Mouse (Mus musculus): ENCODE data around the gene Naxd. TPM values are rescaled to one million over a fixed set of nuclear protein-coding genes. Genes with fewer than 3 reads are reported as not detected.

The Naxd gene
- polyA plus RNA-seq, 1 experiment from 2014 or later = 128 TPM

DNA sequence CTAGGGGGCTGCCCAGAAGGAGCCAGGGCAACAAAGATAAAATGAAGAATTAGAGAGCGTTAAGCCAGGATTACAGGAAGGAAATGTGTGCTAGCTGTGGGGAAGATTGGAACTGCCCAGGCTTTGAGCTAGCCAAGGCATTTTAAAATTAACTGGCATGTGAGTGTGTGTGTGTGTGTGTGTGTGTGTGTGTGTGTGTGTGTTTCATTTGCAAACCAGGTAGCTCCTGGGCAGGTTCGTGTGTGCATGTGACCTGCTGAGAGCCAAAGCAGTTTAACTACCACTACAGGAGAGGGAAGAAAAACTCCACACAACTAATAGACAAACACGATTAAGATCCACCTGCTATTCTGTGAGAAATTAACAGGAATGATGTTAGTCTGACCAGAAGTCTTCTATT, 26.0 kb downstream of the Naxd start:
- H3K4me2 ChIP-seq (replicated peaks) = no peak overlapping the region
- peaks cover 56% of the 10 kb centered on the region for H3K36me3 ChIP-seq
- no peak overlapping the region for H3K9ac ChIP-seq
- H3K4me3 ChIP-seq = no peak overlapping the region
- no peaks in the 10 kb centered on the region for H3K27me3 ChIP-seq
- WGBS = 78% methylated on average over 3 of the region's 3 CpGs
- ATAC-seq (ENCODE audit: low FRiP score, low read depth) = no peak
- H3K27ac ChIP-seq = no peak overlapping the region
- H3K4me1 ChIP-seq = peaks cover 2% of the 10 kb centered on the region; the same call in 1 of the 2 replicates
- H3K9me3 ChIP-seq = no peaks in the 10 kb centered on the region

DNA sequence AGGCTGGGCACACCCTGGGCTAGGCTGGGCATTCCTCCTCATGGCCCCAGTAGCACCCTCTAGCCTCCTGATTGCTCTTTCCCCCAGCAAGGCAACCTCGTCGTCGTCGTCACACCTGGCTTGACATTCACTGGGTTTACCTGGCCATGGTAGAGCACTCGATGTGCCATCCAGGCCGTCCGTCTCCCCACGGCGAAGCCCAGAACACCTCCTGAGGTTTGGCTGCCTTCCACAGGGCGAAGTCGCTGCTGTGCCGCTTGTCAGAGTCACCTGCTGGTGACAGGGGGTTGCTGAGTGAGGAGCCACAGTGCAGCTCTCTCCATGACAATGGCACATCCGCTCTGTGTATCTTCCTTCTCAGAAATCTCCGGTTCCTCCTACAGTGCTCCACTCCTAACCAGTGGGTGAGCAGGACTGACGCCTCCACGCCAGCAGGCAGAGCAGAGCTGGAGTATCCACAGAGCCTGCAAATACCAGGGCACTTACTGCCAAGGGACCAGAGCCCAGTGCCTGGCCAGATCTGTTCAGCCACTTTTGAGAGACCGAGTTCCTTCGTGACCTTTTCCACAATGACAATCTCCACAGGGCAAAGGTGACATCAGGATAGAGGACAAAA, 33.0 kb downstream of the Naxd start:
- 90% methylated on average over 18 of the region's 18 CpGs for WGBS
- no peak overlapping the region for H3K4me2 ChIP-seq (replicated peaks)
- peaks cover 7% of the 10 kb centered on the region; the same call in 1 of the 2 replicates for H3K4me1 ChIP-seq
- no peak overlapping the region for H3K9ac ChIP-seq
- H3K36me3 ChIP-seq = peaks cover 61% of the 10 kb centered on the region
- no peaks in the 10 kb centered on the region for H3K9me3 ChIP-seq
- no peak overlapping the region for H3K27ac ChIP-seq
- no peak for ATAC-seq (ENCODE audit: low FRiP score, low read depth)
- no peak overlapping the region for H3K4me3 ChIP-seq
- H3K27me3 ChIP-seq = no peaks in the 10 kb centered on the region

DNA sequence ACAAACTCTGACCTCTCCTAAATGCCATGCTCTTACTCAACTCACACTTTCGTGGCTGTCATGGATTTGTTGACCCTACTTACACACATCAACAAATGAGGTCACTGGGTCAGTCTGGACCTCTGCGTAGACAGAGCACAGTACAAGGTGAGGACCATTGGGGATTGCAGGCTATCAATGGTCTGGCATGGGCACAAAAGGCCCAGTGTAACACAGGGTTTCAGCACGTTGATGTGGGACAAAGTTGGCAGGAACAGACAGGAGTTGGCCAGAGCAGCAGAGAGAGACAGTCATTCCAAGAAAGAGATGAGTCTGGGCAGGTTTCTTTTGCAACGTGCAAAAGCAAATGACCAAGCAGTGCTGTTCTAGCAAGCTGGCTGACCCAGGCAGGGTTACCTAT, 33.5 kb downstream of the Naxd start:
- H3K27me3 ChIP-seq = no peaks in the 10 kb centered on the region
- H3K4me1 ChIP-seq = peaks cover 7% of the 10 kb centered on the region; the same call in 1 of the 2 replicates
- no peak overlapping the region for H3K4me3 ChIP-seq
- no peaks in the 10 kb centered on the region for H3K9me3 ChIP-seq
- no peak overlapping the region for H3K4me2 ChIP-seq (replicated peaks)
- H3K36me3 ChIP-seq = peaks cover 64% of the 10 kb centered on the region
- no peak overlapping the region for H3K9ac ChIP-seq
- no peak overlapping the region for H3K27ac ChIP-seq
- WGBS = 75% methylated on average over 4 of the region's 4 CpGs
- ATAC-seq (ENCODE audit: low FRiP score, low read depth) = no peak

DNA sequence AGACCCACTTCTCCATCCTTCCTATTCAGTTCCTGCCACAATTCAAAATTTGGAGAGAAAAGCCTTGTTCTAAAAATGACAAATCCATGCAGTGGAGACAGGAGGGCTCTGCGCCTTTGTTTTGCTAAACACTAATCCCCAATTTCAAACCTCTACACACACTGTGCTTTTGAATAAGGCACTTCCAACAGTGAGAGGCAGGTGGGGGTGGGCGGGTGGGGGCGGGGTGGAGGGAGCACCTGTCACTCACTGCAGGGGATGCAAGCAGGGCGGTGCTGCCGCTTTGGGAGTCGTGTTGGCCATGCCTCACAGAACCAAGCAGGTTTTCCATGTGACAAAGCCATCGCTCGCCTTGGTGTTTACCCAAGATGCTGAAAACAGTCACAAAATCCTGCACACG, 37.2 kb downstream of the Naxd start:
- Histone ChIP-seq H3K4me1 (no peaks in the 10 kb centered on the region), H3K36me3 (peaks cover 73% of the 10 kb centered on the region), H3K27me3 (no peaks in the 10 kb centered on the region), H3K4me3 (no peak overlapping the region), H3K9ac (no peak overlapping the region), H3K4me2 (replicated peaks) (no peak overlapping the region), H3K27ac (no peak overlapping the region), H3K9me3 (no peaks in the 10 kb centered on the region)
- WGBS = 50% methylated on average over 9 of the region's 9 CpGs
- ATAC-seq (ENCODE audit: low FRiP score, low read depth) = no peak

DNA sequence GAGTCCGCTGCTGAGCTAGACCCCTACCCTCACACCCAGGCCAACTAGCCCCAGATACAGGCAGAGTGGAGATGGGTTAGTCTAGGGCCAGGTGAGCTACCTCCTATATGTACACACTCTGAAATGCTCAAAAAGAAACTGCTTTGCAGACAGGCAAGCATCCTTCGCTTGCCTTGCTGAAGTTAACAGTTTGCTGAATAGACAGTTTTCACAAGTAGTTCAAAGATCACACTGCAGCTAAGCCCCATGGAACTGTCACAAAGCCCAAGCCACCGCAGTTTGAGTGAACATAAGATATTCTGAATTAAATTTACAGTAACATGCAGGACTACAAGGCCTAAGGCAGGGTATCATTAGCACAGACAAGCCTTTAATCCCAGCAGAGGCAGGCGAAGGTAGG, 41.7 kb downstream of the Naxd start:
- no peak for ATAC-seq (ENCODE audit: low FRiP score, low read depth)
- H3K9me3 ChIP-seq = peaks cover 4% of the 10 kb centered on the region; the same call in 1 of the 2 replicates
- H3K4me3 ChIP-seq = no peak overlapping the region
- H3K27me3 ChIP-seq = no peaks in the 10 kb centered on the region
- H3K9ac ChIP-seq = no peak overlapping the region
- WGBS = 88% methylated on average over 4 of the region's 4 CpGs
- H3K4me1 ChIP-seq = no peaks in the 10 kb centered on the region
- peaks cover 85% of the 10 kb centered on the region for H3K36me3 ChIP-seq
- H3K27ac ChIP-seq = no peak overlapping the region
- no peak overlapping the region for H3K4me2 ChIP-seq (replicated peaks)

DNA sequence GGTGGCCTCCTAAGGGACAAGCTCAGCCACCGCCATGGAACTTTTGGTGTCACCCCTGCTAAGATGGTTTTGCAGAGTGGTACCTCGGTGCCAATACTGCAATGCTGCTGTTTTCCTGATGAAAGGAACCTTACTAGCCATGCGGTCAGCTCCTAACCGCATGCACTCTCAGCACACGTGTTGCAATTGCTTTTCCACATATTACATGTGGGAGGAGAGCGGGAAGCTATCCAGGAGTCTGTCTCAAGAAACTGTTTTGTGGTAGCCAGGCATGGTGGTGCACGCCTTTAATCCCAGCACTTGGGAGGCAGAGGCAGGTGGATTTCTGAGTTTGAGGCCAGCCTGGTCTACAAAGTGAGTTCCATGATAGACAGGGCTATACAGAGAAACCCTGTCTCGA, 42.9 kb downstream of the Naxd start:
- peaks cover 4% of the 10 kb centered on the region; the same call in 1 of the 2 replicates for H3K9me3 ChIP-seq
- no peaks in the 10 kb centered on the region for H3K4me1 ChIP-seq
- H3K27ac ChIP-seq = no peak overlapping the region
- H3K36me3 ChIP-seq = peaks cover 81% of the 10 kb centered on the region
- no peak for ATAC-seq (ENCODE audit: low FRiP score, low read depth)
- H3K4me2 ChIP-seq (replicated peaks) = no peak overlapping the region
- no peak overlapping the region for H3K9ac ChIP-seq
- no peaks in the 10 kb centered on the region for H3K27me3 ChIP-seq
- WGBS = 94% methylated on average over 8 of the region's 8 CpGs
- H3K4me3 ChIP-seq = no peak overlapping the region

DNA sequence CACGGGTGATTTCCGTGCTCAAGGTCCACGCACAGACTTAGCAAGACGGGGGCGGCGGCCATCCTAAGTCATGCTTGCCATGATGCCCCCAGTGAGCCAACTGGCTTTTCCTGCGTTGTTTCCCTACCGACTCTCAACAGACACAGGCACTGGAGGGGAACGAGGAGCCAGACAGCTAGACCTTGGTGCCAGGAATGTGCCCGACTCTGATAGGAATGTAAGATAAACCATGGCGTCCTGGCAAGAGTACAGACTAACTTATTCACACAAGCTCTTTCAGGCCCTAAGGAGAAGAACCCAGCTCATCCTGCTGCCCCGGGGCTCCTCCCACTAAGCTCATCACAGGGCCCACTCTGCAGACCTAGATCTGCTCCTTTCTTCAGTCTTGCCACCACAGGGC, 44.7 kb downstream of the Naxd start:
- no peak overlapping the region for H3K4me3 ChIP-seq
- no peak overlapping the region for H3K9ac ChIP-seq
- peaks cover 80% of the 10 kb centered on the region for H3K36me3 ChIP-seq
- no peaks in the 10 kb centered on the region for H3K27me3 ChIP-seq
- no peaks in the 10 kb centered on the region for H3K4me1 ChIP-seq
- no peak overlapping the region for H3K27ac ChIP-seq
- no peak for ATAC-seq (ENCODE audit: low FRiP score, low read depth)
- 92% methylated on average over 12 of the region's 12 CpGs for WGBS
- H3K4me2 ChIP-seq (replicated peaks) = no peak overlapping the region
- peaks cover 4% of the 10 kb centered on the region; the same call in 1 of the 2 replicates for H3K9me3 ChIP-seq

DNA sequence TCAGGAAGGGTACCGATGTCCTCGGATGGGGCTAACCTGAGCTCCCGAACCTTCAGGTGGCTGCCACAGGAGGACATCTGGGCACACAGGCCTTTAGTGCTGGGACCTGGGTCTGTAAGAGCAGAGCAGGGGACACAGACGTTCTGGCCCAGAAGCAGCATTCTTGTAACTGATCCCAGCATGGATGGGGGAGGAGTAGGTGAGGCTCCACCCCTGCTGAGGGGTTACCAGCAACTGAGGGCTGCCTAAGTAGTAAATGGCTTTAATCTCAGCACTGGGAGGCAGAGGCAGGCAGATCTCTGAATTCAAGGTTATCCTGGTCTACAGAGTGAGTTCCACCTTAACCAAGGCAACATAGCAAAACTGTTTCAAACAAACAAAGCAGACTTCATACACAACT, 45.6 kb downstream of the Naxd start:
- no peak overlapping the region for H3K4me3 ChIP-seq
- H3K27me3 ChIP-seq = no peaks in the 10 kb centered on the region
- H3K36me3 ChIP-seq = peaks cover 80% of the 10 kb centered on the region
- no peak for ATAC-seq (ENCODE audit: low FRiP score, low read depth)
- 84% methylated on average over 4 of the region's 4 CpGs for WGBS
- no peaks in the 10 kb centered on the region for H3K4me1 ChIP-seq
- no peak overlapping the region for H3K27ac ChIP-seq
- H3K4me2 ChIP-seq (replicated peaks) = no peak overlapping the region
- peaks cover 4% of the 10 kb centered on the region; the same call in 1 of the 2 replicates for H3K9me3 ChIP-seq
- H3K9ac ChIP-seq = no peak overlapping the region

DNA sequence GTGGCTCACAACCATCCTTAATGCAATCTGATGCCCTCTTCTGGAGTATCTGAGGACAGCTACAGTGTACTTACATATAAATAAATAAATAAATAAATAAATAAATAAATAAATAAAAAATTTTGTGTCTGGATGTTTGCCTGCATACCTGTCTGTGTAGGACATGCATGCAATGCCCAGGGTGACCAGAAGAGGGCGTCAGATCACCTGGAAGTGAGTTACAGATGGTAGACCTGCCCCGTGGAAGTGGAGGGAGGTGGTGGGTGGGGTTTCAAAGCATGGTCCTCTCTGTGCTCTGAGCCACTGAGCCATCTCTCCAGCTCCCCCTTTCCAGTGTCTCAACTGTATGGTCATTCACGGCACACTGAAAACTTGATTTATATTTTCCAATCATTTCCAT, 47.1 kb downstream of the Naxd start:
- peaks cover 4% of the 10 kb centered on the region; the same call in 1 of the 2 replicates for H3K9me3 ChIP-seq
- H3K36me3 ChIP-seq = peaks cover 72% of the 10 kb centered on the region
- H3K27me3 ChIP-seq = no peaks in the 10 kb centered on the region
- H3K27ac ChIP-seq = no peak overlapping the region
- no peak overlapping the region for H3K4me2 ChIP-seq (replicated peaks)
- H3K4me1 ChIP-seq = no peaks in the 10 kb centered on the region
- no peak overlapping the region for H3K9ac ChIP-seq
- WGBS = 40% methylated on average over 3 of the region's 3 CpGs
- H3K4me3 ChIP-seq = no peak overlapping the region
- ATAC-seq (ENCODE audit: low FRiP score, low read depth) = no peak

DNA sequence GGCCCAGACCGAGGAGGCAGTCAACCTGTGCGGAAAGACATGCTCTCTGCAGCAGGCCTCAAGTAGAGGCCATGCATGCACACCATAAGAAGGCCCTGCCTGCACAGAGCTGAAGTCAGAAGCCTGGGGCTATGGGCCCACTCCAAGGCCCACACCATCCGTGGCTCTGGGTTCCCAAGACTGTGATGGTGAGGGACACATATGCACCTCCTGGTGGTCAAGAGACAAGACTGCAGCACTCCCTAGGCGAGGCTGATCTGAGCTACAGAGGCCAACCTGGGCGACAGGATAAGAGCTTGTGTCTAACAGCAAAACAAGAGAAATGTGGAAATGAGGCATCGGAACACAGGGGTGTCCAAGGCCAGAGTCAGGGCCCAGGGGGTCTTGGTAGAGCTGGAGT, 49.8 kb downstream of the Naxd start:
- Histone ChIP-seq H3K4me1 (peaks cover 16% of the 10 kb centered on the region), H3K9ac (no peak overlapping the region), H3K27ac (no peak overlapping the region), H3K36me3 (peaks cover 45% of the 10 kb centered on the region), H3K9me3 (no peaks in the 10 kb centered on the region), H3K4me2 (replicated peaks) (no peak overlapping the region), H3K4me3 (no peak overlapping the region), H3K27me3 (no peaks in the 10 kb centered on the region)
- 62% methylated on average over 6 of the region's 6 CpGs for WGBS
- ATAC-seq (ENCODE audit: low FRiP score, low read depth) = no peak

DNA sequence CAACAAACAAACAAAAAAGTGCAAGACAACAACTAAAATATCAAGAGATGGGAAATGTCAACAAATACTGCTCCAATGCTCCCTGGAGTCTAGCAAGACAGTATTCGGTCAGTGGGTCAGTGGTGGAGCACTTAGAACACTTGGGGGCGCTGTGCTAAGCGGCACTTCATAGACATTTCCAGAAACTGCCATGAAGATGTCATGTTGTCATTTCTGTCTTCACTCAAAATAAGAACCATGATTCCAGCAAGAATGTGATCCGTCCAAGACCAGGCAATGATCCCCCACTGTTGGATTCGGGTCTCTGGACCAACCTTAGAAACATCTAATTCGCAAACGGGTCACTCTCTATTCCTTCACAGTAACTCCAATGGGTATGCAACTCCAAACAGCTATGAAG, 52.4 kb downstream of the Naxd start:
- H3K9ac ChIP-seq = peak overlapping the region; percentile 81
- H3K36me3 ChIP-seq = peaks cover 24% of the 10 kb centered on the region
- peak overlapping the region; percentile 68 for H3K4me3 ChIP-seq
- peak overlapping the region; percentile 73 for H3K4me2 ChIP-seq (replicated peaks)
- no peak overlapping the region for H3K27ac ChIP-seq
- H3K9me3 ChIP-seq = no peaks in the 10 kb centered on the region
- peaks cover 28% of the 10 kb centered on the region for H3K4me1 ChIP-seq
- WGBS = 18% methylated on average over 7 of the region's 7 CpGs
- H3K27me3 ChIP-seq = no peaks in the 10 kb centered on the region
- ATAC-seq (ENCODE audit: low FRiP score, low read depth) = no peak

DNA sequence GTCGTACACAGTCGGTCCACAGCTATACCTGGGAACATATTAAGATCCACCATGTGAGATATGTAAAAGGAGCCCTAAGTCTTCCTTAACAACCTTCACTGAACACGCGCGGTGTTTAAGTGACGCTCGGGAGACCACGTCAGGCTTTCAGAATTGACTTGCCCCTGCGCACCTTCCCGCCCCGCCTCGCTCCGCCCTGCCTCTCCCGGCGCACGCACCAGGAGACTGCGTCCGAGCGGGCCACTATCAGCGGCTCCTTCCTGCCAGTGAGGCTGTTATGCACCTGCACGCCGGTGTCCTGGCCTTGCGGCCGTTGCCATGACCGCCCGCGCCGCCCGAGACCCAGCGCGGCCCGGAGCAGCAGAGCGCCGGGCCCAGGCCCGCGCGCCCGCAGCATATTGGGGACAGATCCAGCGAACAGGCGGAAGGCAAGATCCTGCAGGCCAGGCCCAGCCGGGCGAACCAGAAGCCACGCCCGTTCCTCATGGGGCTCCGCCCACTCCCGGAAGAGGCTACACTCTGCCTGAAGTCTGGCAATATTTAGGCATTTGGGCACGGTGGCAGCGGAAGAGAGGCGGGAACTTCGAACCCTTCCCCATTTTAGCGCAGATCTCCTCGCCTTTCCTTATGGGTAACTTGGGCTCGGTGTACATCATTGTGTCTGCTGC, 53.1 kb downstream of the Naxd start, which contains the start of gene Cars2:
TSS of gene Cars2 (minus strand) at position 503 of the 668 bp plus-strand sequence.
- H3K4me2 ChIP-seq (replicated peaks) = peak within 1 kb of the TSS; percentile 73
- H3K36me3 ChIP-seq = peaks cover 18% of the 10 kb centered on the region
- no peaks in the 10 kb centered on the region for H3K27me3 ChIP-seq
- peak within 1 kb of the TSS; percentile 86 for H3K27ac ChIP-seq
- WGBS = under 1% methylated on average over 53 of the region's 53 CpGs
- H3K4me1 ChIP-seq = peaks cover 28% of the 10 kb centered on the region
- peak; percentile 75 for ATAC-seq (ENCODE audit: low FRiP score, low read depth)
- H3K9me3 ChIP-seq = no peaks in the 10 kb centered on the region
- H3K4me3 ChIP-seq = peak within 1 kb of the TSS; percentile 68
- H3K9ac ChIP-seq = peak within 1 kb of the TSS; percentile 81

Data from limb, embryonic 13.5 days (tissue).